Mouse (Mus musculus): Measurements from ENCODE around the gene Slc16a6. TPM values are rescaled to one million over a fixed set of nuclear protein-coding genes. Genes with fewer than 3 reads are reported as not detected.

The Slc16a6 gene
- 2.8 and 4.4 TPM in 2 replicates for polyA plus RNA-seq (2014; fragmentation: Nextera tagmentation; extraction: Ambion mirVana)

- Histone ChIP-seq H3K4me2 (ENCODE audit: low read length) (peak within 1 kb of the TSS; percentile 85), H3K27ac (ENCODE audit: low read depth, low read length) (peak within 1 kb of the TSS; percentile 92), H3K36me3 (ENCODE audit: control insufficient read depth, insufficient read depth, low read length) (no peaks in the 10 kb centered on the region), H3K4me1 (ENCODE audit: control insufficient read depth, insufficient read depth, low read length) (peaks cover 18% of the 10 kb centered on the region), H3K9me3 (replicated peaks; ENCODE audit: control insufficient read depth, low read length) (no peaks in the 10 kb centered on the region), H3K9ac (ENCODE audit: low read length) (peak within 1 kb of the TSS; percentile 80), H3K27me3 (replicated peaks; ENCODE audit: control insufficient read depth, insufficient read depth, low read length) (no peaks in the 10 kb centered on the region), H3K4me3 (ENCODE audit: low read depth, low read length) (peak within 1 kb of the TSS; percentile 78)
- WGBS: under 1% methylated on average over 111 of the region's 111 CpGs
- peak; percentile 93 for DNase-seq (ENCODE audit: low spot score)
- peak; percentile 89 for ATAC-seq
Measured at GRCm38 (mm10) chr11:109473171-109474085, at the start of gene Slc16a6, which contains the start of gene Arsg. Gene Slc16a6, minus strand, starts transcription at chr11:109473598. Gene Arsg, plus strand, starts transcription at chr11:109473374.

DNA sequence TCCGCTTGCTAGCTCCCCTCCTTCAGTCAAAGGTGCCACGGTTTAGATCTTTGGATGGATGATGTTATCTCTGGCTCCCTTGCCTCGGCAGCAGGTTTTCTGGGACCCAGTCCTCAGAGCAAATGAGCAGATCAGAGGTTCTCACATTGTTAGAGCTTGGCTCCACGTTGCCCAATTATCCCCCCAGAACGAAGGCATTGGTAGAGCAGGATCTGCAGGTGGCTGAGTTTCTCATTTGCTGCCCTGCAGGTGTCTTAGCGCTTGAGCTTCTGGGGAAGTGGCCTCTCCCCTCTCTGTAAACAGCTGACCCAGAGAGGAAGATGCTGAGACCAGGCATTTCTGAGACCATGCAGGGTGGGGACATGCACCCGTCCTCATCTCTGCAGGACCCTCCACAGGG lies 47.6 kb upstream of the Slc16a6 start:
- ATAC-seq (no peak), DNase-seq (ENCODE audit: low spot score) (no peak)
- Histone ChIP-seq H3K9me3 (replicated peaks; ENCODE audit: control insufficient read depth, low read length) (no peaks in the 10 kb centered on the region), H3K4me1 (ENCODE audit: control insufficient read depth, insufficient read depth, low read length) (no peaks in the 10 kb centered on the region), H3K4me3 (ENCODE audit: low read depth, low read length) (no peak overlapping the region), H3K36me3 (ENCODE audit: control insufficient read depth, insufficient read depth, low read length) (no peaks in the 10 kb centered on the region), H3K27me3 (replicated peaks; ENCODE audit: control insufficient read depth, insufficient read depth, low read length) (no peaks in the 10 kb centered on the region), H3K27ac (ENCODE audit: low read depth, low read length) (no peak overlapping the region), H3K9ac (ENCODE audit: low read length) (no peak overlapping the region), H3K4me2 (ENCODE audit: low read length) (no peak overlapping the region)
- WGBS: 32% methylated on average over 7 of the region's 7 CpGs

DNA sequence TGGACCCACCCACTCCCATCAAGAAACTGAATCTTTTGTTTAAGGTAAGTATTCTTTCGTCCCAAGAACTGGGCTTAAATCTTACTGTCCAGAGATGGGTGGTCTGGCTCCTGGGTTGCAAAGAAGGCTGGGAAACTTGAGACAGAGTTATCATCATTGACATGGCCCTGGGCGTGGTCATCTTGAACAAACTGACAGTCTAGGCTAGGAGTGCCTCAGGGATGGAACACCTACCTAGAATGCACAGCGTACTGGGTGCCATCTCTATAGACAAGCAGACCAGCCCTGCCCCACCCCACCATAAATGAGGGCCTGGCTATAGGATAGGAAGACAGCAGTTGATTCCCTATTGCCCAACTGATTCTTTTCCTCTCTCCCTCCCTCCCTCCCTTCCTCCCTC lies 44.4 kb upstream of the Slc16a6 start:
- no peaks in the 10 kb centered on the region for H3K36me3 ChIP-seq (ENCODE audit: control insufficient read depth, insufficient read depth, low read length)
- ATAC-seq: no peak
- H3K27me3 ChIP-seq (replicated peaks; ENCODE audit: control insufficient read depth, insufficient read depth, low read length): no peaks in the 10 kb centered on the region
- DNase-seq (ENCODE audit: low spot score): no peak
- H3K4me2 ChIP-seq (ENCODE audit: low read length): no peak overlapping the region
- H3K4me1 ChIP-seq (ENCODE audit: control insufficient read depth, insufficient read depth, low read length): no peaks in the 10 kb centered on the region
- no peak overlapping the region for H3K4me3 ChIP-seq (ENCODE audit: low read depth, low read length)
- no peaks in the 10 kb centered on the region for H3K9me3 ChIP-seq (replicated peaks; ENCODE audit: control insufficient read depth, low read length)
- H3K27ac ChIP-seq (ENCODE audit: low read depth, low read length): no peak overlapping the region
- H3K9ac ChIP-seq (ENCODE audit: low read length): no peak overlapping the region
- WGBS: 87% methylated on average over 3 of the region's 3 CpGs

GRCm38 (mm10) chr11:109517330-109517729 lies 43.9 kb upstream of the Slc16a6 start:
- Histone ChIP-seq H3K9ac (ENCODE audit: low read length) (no peak overlapping the region), H3K4me3 (ENCODE audit: low read depth, low read length) (no peak overlapping the region), H3K4me1 (ENCODE audit: control insufficient read depth, insufficient read depth, low read length) (no peaks in the 10 kb centered on the region), H3K36me3 (ENCODE audit: control insufficient read depth, insufficient read depth, low read length) (no peaks in the 10 kb centered on the region), H3K4me2 (ENCODE audit: low read length) (no peak overlapping the region), H3K9me3 (replicated peaks; ENCODE audit: control insufficient read depth, low read length) (no peaks in the 10 kb centered on the region), H3K27ac (ENCODE audit: low read depth, low read length) (no peak overlapping the region), H3K27me3 (replicated peaks; ENCODE audit: control insufficient read depth, insufficient read depth, low read length) (no peaks in the 10 kb centered on the region)
- ATAC-seq (no peak), DNase-seq (ENCODE audit: low spot score) (no peak)
- WGBS: 93% methylated on average over 11 of the region's 11 CpGs

DNA sequence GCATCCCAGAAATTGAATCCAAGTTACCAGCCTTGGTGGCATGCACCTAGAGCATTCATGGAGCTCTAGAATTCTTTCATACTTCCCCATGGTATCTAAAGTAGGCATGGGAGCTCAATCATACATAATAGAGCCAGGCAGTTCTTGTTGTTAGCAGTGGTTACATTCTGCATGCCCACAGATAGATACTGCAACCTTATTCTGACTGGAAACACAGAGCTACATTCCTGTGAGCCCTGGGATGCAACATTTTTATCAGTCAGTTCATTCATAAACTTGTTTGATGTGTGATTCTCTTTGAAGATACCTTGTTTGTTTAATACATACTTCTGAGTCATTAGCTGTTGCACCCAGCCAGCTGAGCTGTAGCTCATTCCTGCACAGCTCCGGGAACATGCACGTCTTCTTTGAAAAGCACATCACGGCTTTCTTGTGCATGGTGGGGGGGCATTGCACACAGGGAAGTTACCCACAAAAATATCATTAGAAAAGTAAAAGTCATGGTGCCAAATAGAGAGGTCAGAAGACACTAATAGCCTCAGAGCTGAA lies 40.7 kb upstream of the Slc16a6 start:
- Histone ChIP-seq H3K4me2 (ENCODE audit: low read length) (no peak overlapping the region), H3K4me3 (ENCODE audit: low read depth, low read length) (no peak overlapping the region), H3K9ac (ENCODE audit: low read length) (no peak overlapping the region), H3K27me3 (replicated peaks; ENCODE audit: control insufficient read depth, insufficient read depth, low read length) (no peaks in the 10 kb centered on the region), H3K9me3 (replicated peaks; ENCODE audit: control insufficient read depth, low read length) (no peaks in the 10 kb centered on the region; the same call in 1 of the 2 replicates), H3K27ac (ENCODE audit: low read depth, low read length) (no peak overlapping the region), H3K36me3 (ENCODE audit: control insufficient read depth, insufficient read depth, low read length) (no peaks in the 10 kb centered on the region), H3K4me1 (ENCODE audit: control insufficient read depth, insufficient read depth, low read length) (no peaks in the 10 kb centered on the region)
- DNase-seq (ENCODE audit: low spot score) (no peak), ATAC-seq (no peak)
- WGBS: 93% methylated on average over 3 of the region's 3 CpGs

GRCm38 (mm10) chr11:109512995-109513675 lies 39.7 kb upstream of the Slc16a6 start:
- H3K36me3 ChIP-seq (ENCODE audit: control insufficient read depth, insufficient read depth, low read length): no peaks in the 10 kb centered on the region
- DNase-seq (ENCODE audit: low spot score) (no peak), ATAC-seq (no peak)
- H3K27me3 ChIP-seq (replicated peaks; ENCODE audit: control insufficient read depth, insufficient read depth, low read length): no peaks in the 10 kb centered on the region
- H3K4me3 ChIP-seq (ENCODE audit: low read depth, low read length): no peak overlapping the region
- H3K9me3 ChIP-seq (replicated peaks; ENCODE audit: control insufficient read depth, low read length): no peaks in the 10 kb centered on the region; the same call in 1 of the 2 replicates
- H3K9ac ChIP-seq (ENCODE audit: low read length): no peak overlapping the region
- H3K4me2 ChIP-seq (ENCODE audit: low read length): no peak overlapping the region
- no peaks in the 10 kb centered on the region for H3K4me1 ChIP-seq (ENCODE audit: control insufficient read depth, insufficient read depth, low read length)
- H3K27ac ChIP-seq (ENCODE audit: low read depth, low read length): no peak overlapping the region
- WGBS: 88% methylated on average over 16 of the region's 16 CpGs

DNA sequence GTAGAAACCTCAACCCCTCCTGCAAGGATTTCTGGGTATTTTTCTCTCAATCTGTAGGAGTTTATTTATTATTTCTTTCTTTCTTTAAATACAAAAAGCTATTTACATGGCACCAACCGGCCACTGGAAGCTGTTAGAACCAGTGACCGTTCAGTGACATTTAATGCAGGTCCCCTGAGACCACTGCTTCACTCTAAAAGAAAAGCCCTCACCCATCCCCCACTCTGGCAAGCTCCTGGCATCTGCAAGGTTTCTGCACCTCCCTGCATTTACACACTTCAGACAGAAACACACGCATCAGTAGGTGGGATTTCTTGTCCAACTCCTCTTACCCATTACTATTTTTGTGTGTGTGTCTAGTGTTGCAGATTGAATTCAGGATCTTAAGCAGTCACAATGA lies 33.7 kb upstream of the Slc16a6 start:
- no peaks in the 10 kb centered on the region for H3K36me3 ChIP-seq (ENCODE audit: control insufficient read depth, insufficient read depth, low read length)
- ATAC-seq (no peak), DNase-seq (ENCODE audit: low spot score) (no peak)
- no peaks in the 10 kb centered on the region for H3K27me3 ChIP-seq (replicated peaks; ENCODE audit: control insufficient read depth, insufficient read depth, low read length)
- H3K27ac ChIP-seq (ENCODE audit: low read depth, low read length): no peak overlapping the region
- no peak overlapping the region for H3K4me3 ChIP-seq (ENCODE audit: low read depth, low read length)
- WGBS: 45% methylated on average over 3 of the region's 3 CpGs
- H3K4me2 ChIP-seq (ENCODE audit: low read length): no peak overlapping the region
- H3K9ac ChIP-seq (ENCODE audit: low read length): no peak overlapping the region
- H3K9me3 ChIP-seq (replicated peaks; ENCODE audit: control insufficient read depth, low read length): no peaks in the 10 kb centered on the region; the same call in 1 of the 2 replicates
- H3K4me1 ChIP-seq (ENCODE audit: control insufficient read depth, insufficient read depth, low read length): no peaks in the 10 kb centered on the region

DNA sequence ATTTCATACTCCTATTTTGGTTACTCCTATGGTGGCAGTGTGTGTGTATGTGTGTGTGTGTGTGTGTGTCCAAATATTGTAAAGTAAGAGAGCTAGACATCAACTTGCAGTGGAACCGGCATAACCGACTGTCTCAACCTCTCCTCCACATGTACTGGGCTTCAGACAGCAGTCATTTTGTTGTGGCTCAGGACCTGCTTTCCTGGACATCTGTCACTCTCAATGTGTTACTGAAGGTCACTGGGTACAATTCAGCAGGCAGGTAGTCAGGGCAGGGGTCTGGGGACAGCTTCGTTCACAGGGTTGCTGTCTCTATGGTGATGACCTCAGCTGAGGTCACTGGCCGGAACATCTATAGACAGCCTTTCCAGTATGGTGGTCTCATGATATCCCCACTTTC lies 32.4 kb upstream of the Slc16a6 start:
- Histone ChIP-seq H3K4me3 (ENCODE audit: low read depth, low read length) (no peak overlapping the region), H3K4me2 (ENCODE audit: low read length) (no peak overlapping the region), H3K9me3 (replicated peaks; ENCODE audit: control insufficient read depth, low read length) (no peaks in the 10 kb centered on the region), H3K9ac (ENCODE audit: low read length) (no peak overlapping the region), H3K27me3 (replicated peaks; ENCODE audit: control insufficient read depth, insufficient read depth, low read length) (no peaks in the 10 kb centered on the region), H3K36me3 (ENCODE audit: control insufficient read depth, insufficient read depth, low read length) (no peaks in the 10 kb centered on the region), H3K4me1 (ENCODE audit: control insufficient read depth, insufficient read depth, low read length) (no peaks in the 10 kb centered on the region), H3K27ac (ENCODE audit: low read depth, low read length) (no peak overlapping the region)
- no peak for ATAC-seq
- no peak for DNase-seq (ENCODE audit: low spot score)
- 90% methylated on average over 4 of the region's 4 CpGs for WGBS
